Mouse (Mus musculus) kidney, adult 11 months (tissue): Measurements from ENCODE around the gene Hmx1.
A peak's percentile ranks its signal among the peaks of the same experiment; 100 is the strongest.

Experiments used
- DNase-seq: peaks from one replicate; pipeline ENCODE4 v3.0.0; 2022

The Hmx1 gene

DNA sequence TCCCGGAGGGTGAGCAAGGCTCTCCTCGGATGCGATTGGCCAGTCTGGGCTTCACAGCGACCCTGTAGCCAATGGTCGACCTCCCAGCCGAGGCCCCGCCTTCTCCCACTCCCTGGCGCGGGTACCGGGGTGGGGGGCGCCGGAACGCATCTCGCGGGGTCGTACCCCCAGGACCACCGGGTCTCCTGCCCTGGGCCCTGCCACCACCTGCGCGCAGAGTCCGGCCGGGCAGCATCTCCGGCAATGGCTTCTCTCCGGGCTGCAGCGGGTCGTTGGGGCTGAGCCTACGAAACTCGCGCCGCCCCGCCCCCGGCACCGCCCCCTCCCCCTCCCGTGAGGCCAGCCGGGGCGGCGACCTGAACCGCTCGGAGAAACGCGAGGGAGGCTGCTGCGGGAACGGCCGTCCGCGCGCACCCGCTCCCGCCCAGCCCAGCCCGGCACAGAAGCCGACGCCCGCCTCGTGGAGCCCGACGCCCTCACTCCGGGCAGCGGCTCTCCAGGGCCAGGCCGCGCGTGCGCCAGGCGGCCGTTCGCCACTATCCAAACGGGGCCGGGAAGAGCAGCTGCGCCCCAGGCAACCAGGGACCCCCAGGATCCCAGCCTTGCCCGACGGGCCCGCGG lies at the start of gene Hmx1:
TSS of gene Hmx1 (plus strand) at position 618 of the 621 bp plus-strand sequence.
- DNase-seq, result no peak

DNA sequence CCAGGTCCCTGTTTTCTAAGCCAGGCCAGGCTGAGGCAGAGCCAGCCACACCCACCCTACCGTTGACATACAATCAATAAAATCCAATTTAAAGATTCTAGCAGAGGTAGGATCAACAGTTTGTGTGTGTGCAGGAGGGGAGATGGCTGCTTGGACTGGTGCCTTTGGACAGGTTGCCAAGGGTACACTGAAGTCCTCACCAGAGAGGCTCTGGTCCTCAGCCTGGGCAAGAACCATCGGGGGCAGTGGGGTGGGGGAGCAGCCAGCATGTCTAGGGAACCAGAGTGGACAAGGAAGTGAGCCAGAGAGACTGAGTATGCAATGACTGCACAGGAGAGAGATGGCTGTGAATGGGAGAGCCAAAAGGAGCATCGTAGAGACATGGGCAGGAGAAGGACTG lies 43.8 kb upstream of the Hmx1 start:
- DNase-seq, result no peak

DNA sequence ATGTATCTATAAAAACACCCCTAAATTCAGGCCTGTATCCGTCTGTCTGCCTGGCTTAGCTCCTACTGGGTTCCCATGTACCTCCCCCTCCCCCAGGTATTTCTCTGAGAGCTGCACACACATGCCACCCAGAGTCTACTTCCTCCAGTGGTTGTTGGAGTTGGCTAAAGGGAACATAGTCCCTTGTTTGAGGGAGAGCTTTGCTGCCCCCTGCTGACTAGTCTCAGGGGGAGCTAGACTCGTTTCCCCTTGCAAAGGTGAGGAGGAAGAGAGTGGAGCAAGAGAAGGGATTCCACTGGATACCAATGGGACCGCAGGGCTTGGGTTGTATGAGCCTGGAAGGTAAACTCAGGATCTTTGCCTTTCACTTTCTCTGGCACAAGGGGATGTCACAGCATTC lies 40.1 kb upstream of the Hmx1 start:
- DNase-seq, result peak; percentile 67

DNA sequence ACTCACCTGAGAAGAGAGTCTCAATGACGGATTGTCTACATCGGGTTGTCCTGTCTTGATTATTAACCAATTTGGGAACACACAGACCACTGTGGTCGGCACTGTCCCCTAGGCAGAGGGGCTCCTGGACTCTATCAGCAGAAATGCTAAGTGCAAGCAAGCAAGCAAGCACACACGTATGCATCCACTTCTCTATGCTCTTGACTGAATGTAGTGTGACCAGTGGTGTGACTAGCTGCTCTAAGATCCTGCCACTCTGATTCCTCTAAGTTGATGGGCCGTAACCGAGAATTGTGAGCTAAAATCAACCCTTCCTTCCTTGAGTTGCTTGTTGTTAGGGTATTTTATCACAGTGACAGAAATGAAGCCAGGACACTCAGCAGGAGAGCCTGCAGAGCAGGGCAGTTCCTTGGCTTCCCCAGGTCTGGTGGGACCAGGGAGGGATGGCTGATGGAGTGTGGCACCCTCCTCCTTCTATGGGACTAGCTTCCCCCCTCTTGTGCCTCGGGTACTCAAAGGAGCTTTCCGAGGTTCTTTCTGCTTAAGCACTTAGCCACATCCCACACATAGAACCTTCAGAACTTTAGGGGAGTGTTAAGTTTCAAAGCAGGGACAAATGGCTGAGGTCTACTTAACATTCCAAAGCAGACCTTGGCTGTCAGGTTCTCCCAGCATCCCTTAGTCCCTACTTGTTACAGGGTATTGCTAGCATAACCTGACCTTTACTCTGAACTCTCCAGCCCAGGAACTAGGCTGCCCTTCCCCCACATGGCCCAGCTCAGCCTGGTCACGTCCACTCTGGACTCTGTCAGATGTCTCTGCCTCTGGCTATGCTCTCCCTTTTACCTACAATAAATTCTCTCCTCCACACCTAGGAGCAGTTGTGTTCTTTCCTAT lies 31.1 kb upstream of the Hmx1 start:
- peak; percentile 65 for DNase-seq

DNA sequence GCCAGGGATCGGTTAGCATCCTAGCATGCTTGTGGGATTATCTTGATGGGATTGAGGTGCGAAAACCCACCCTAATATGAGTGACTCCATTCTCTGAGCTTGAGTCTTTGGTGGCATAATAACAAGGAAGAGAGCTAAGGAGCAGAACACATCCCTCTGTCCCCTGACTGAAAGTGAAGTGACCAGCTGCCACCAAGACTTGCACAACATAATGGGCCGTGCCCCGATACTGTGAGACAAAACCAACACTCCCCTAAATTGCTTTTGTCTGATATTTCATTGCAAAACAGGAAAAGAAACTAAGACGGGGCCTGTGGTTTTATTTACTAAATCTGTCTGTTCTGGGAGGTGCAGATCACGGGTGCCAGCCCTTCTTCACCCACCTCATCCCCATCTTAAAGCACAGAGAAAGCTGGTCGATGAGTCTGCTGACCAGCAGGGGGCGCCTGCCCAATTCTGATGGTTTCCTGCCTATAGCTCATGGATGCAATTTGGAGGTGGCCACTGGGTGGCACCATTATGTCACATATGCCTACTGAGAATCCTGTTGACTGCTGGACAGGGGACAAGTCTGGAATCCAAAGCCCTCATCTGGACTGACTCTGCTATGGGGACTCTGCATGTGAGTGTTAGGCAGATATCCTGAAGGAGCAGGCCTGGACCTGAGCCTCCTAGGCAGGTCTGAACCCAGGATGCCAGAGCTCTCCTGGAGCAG lies 27.2 kb upstream of the Hmx1 start:
- DNase-seq, result peak; percentile 89

DNA sequence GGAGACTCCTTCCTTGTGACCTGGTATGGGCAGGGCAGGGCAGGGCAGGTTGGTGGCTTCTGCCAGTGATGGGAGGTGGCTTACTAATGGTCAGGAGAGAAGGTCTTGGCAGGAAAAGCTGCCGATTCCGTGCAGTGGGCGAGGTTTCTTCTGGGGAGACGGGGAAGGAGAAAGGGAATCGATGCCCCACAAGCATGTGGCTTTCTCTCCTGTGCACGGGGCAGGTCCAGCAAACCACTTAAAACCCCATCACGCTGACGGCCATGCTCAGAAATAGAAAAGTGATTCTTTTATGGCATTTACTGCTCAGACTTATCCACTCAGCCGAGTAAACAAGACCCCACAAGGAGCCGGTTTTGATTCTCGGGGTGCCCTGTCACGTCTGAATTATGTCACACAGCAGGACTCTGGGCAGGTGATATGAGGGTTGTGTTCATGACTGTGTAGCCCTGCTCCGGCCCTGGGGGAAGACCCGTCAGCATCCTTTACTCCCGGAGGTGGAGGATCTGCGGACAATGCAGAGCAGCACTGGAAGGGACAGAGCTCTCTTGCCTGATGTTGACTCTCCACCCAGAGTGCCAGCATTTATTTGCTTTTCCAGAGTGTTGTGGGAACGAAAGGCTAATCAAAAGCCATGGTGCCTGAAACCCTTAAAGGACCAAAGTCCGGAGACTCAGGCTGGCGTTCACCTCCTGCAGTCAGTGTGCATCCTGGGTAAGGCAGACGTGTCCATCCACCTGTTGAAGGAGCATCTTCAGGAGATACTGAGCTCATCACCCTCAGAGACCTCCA lies 22.5 kb upstream of the Hmx1 start:
- no peak for DNase-seq

DNA sequence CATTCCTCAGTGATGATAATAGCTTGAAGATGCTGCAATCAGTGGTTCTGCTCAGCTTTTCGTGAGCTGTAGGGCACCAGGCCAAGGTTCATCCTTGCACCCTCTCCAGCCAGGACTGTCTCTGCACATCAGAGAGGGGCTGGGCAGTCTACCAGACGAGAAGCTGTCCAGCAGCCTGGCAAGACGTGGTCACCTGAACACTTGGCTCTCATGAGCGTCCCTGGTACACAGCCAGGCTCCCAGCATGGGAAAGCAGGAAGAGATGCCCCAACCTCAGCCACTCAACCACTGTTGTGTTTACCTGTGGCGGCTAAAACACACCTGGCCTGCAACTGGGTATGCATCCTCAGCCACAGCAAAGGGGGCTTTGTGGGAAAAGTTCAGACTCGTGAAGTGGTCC lies 20.0 kb upstream of the Hmx1 start:
- DNase-seq, result no peak

DNA sequence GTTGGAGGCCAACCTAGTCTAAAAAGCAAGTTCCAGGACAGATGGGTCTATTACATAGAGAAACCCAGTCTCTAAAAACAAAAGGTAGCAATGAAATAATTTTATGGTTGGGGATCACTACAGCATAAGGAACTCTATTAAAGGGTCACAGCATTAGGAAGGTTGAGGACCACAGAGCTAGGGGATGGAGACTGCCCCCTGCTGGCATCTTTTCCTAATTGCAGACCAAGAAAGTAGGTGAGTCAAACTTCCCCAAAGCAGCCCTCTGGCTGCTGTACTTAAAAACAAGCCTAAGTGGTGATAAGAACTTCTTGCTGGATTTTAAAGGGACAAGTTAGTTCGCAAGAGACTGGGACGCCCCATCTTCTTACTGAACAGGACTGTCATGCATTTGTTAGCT lies 9.8 kb upstream of the Hmx1 start:
- DNase-seq, result no peak

DNA sequence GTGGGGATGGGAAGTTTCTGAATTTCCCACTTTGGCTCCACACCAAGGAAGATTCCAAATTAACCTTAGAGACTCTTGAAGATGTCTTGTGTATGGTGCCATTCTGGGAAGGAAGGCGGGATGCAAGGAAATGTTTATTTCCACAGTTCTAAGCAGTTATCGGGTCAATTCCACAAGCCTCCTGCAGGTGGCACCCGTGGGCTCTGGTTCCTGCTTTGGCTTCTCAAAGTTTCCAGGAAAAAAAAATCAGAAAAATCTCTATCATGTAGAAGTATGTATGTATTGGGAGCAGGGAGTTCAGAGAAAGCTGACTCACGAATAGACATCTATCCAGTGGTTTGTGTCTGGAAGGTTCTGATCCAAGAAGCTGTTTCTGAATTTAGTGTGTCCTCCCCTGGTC lies 9.1 kb upstream of the Hmx1 start:
- DNase-seq, result no peak

DNA sequence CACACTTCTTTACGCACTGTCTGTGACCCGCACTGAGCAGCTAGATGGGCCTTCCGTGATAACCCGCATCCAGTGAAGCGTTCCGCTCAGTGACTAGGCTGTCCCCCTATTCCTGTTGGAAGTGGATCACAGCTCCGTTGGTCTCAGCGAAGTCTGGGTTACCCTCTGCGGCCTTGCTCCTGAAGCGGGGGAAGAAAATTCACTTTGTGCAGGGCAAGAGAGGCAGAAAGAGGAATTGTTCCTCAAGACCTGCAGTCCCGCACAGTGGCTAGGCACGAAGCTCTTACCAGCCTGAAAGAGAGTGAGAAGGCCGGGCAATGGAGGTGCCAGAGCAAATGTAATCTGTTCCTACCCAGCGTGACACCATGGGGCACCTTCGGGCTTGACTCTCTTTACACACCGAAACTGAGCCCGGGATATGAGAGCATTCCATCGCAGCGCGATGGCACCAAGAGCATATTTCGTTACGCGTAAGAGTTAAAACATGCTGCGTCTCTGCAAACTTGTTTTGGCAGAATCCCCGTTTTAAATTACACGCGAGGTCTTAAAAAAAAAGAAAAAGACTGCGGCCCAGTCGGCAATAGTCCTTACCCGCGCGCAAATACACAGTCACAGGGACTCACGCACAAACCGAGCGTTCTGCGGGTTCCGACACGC lies 946 bp upstream of the Hmx1 start:
- no peak for DNase-seq

DNA sequence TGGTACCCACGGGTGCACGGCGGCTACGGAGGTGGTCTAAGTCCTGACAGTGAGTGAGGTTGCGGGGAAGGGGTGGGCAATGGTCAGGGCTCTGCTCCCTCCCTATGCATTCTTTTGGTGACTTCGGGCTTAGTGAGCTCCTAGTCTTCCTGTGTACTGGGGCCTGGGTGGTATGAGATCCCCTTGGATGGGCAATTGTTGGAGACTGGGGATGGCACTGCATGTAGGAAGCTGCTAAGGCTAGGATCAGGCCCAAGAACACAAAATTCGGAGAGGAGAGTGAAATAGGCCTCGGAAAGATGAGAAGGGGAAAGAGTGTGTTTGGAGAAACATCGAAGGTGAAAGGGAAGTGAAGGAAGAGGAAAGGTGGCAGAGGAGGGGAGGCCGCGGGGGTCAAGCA lies 533 bp downstream of the Hmx1 start:
- no peak for DNase-seq

DNA sequence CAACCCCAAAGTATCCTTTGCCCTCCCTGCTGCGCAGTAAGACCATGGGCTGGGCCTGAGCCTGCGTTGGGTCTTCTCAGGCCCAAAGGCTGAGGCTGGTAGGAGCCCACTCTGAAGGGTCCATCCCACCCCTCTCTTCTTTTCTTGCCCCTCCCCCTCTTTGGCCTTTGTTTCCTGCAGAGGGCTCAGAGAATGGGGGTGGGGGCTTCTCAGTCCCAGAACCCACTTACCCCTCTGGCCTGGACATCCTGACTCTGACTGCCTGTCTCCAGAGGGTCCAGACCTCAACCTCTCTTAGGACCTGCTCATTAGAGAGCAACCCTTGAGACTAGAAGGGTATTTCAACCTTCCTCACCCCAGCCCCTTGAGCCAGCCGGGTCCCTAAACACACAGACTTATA lies 1.0 kb downstream of the Hmx1 start:
- DNase-seq, result no peak

DNA sequence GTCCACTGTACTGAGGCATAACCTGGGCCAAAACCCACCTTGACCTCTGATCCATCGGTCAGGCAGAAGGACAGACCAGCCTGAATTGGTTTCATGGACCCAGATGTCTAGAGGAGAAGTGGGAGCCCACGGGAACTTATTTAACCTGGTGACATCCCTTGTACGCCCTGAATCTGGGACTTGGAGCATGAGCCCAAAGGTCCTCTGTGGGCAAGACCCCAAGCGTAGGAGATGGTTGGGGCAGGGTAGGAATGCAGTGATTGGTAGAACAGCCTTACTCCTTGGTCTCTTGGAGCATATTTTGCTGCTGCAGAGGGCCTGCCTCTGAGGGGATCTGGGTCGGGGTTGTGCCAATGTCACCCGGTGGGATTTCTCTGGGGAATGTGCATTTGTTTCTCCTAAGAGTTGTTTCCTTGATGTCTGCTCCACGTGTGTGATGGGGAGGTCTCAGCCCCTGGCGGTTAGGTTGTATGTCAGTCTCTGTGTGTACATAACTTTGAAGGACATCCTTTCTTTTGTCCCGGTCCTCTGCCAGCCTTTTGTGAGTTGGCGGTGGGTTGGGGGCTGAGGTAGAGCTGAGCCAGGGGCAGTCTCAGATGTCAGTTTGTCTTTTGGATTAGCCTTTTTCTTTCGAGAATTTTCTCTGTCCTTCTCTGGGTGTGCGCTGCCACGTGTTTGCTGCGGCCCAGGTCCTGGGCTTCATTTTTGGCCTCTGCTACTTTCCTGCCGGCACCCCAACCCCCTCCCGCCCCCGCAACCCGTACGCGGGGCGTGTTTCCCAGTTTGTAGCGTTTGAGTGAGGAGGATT lies 2.1 kb downstream of the Hmx1 start:
- no peak for DNase-seq

DNA sequence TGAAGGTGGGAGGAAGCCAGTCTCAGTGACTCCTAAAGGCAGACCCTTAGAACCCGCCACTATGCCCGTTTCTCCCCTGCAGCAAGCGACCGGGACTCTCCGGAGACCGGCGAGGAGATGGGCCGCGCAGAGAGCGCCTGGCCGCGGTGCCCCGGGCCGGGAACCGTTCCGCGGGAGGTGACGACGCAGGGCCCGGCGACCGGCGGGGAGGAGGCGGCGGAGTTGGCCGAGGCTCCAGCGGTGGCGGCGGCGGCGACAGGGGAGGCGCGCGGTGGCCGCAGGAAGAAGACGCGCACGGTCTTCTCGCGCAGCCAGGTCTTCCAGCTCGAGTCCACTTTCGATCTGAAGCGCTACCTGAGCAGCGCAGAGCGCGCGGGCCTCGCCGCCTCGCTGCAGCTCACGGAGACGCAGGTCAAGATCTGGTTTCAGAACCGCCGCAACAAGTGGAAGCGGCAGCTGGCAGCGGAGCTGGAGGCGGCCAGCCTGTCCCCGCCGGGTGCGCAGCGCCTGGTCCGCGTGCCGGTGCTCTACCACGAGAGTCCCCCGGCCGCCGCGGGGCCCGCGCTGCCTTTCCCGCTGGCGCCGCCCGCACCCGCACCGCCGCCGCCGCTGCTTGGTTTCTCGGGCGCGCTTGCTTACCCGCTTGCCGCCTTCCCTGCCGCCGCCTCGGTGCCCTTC lies 2.9 kb downstream of the Hmx1 start:
- no peak for DNase-seq

DNA sequence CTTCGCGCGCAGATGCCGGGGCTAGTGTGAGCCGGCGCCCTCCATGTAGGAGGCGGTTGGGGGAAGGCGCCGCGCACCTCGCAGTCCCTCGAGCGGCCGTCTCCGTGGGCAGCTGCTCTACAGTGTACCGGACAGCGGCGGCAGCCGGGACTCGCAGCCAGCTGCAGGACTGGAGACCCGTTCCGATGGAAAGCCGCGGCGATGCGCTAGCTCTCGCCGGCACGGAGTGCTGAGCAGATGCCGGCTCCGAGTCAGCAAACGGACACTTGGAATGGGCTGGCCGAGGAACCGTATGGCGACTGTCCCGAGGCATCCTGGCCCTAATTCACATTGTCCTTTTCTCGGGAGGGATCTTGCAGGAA lies 3.4 kb downstream of the Hmx1 start:
- DNase-seq, result no peak

DNA sequence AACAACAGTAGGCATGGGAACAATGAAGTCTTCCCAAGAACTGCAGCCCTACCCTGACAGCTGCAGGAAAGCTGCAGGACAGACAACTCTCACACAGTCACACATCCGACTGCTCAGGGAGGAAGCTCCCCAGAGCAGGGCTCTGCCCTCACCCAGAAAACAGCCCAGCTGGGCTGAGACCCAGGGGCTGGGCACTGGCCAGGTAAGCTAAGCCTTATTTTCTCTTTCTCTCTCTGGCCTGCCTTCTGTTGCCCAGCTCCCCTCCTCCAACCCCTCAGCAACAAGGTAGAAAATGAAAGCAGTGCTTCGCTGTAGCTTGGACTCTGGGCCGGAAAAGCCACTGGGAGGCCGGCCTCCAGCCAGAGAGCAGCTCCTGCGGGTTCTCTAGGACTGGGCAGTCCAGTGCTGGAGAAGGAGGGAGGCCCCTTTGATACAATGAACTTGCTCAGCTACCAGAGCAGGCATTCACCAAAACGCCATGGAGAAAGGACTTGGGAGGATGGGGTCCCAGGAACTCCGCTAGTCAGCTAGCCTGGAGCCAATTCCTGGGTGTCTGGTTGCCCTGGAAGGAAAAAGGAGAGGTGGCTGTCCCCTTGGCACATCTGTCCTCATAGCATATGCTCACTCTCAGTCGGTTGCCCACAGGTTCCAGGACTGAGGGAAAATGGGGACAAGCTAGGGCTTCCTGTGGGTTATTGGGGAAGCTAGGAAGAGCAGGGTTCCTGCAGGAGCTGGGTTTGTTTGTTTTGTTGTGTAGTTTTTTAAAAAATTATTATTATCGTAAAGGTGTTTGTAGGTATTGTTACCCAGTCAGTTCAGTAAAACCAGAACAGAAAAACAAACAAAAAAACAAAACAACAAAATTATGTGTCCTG lies 6.9 kb downstream of the Hmx1 start:
- DNase-seq, result no peak

DNA sequence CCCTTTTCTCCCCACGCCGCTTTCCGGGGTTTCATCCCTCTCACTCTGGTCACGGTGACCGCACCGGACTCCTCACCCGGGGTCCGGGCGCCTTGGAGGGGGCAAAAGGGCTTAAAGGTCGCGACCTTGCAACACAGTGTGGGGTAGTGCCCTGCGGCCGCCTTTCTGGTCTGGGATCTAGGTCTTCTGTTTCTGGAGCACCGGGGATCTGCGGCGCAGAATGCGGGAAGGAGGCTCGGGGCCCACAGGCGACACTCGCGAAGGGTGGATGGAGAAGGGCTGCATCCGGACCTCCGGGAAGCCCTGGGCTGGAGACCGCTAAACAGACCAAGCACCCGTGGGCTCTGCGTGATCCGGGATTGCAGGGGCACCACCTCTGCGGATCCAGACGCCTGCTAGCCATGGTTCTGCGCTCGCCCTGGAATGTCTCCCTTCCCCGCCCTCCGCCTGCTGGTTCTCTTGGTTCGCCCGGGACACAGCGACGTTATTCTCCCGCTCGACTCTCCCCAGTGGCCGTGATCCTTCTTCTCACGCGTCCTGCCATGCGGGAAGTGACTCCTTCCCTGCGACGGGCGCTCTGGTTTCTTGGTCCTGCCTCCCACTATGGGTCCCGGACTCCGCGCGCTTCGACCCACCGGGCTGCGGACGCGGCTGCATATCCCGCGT lies 8.2 kb downstream of the Hmx1 start:
- DNase-seq, result no peak

DNA sequence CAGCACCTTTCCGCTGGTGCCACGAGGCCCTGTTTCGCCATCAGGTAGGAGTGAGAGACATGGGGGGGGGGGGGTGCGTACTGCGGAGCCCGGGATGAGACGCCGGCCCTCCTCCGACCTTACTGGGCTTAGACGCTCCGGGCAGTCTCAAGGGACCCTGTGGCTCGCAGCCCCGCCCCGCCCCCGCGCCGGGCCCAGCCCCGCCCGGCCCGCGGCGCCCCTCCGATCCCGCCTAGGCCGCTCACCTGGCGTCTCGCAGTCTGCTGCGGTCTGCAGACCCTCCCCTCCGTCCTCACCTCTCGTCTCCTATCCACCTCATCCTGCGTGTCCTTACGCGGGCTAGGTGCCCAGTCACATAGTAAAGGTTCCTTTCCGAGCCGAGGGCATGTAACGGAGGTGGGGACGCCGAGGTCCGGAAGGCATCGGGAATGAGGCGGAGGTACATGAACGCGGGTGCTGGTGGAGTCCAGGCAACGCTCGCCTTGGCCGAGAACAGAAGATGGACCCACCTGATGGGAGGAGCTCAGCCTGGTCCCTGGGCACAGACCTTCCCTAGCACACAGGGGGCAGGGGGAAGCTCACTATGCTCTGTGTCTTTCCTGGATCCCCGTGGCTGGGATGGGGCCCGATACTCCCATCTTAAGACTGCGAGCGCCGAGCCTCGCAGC lies 8.9 kb downstream of the Hmx1 start:
- no peak for DNase-seq
